Mouse (Mus musculus): ENCODE measurements around the gene Sema4b.

Sema4b gene

DNA sequence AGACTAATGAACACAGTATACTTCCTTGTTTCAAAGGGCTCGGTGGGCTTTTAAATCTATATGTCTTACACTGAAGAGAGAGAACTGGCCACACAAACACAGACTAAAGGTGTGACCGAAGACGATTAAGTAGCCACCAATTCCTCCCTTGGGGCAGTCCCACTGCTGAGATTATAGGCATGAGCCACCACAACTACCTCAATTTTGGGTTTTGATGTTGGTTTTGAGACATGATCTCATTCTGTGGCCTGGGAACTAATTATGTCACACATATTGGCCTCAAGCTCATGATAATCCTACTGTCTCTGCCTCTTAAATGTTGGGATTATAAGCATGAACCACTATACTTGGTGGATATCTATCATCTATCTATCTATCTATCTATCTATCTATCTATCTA, 9.2 kb upstream of the Sema4b start:
- no peak for DNase-seq (ENCODE audit: low spot score in 2 of 2)

DNA sequence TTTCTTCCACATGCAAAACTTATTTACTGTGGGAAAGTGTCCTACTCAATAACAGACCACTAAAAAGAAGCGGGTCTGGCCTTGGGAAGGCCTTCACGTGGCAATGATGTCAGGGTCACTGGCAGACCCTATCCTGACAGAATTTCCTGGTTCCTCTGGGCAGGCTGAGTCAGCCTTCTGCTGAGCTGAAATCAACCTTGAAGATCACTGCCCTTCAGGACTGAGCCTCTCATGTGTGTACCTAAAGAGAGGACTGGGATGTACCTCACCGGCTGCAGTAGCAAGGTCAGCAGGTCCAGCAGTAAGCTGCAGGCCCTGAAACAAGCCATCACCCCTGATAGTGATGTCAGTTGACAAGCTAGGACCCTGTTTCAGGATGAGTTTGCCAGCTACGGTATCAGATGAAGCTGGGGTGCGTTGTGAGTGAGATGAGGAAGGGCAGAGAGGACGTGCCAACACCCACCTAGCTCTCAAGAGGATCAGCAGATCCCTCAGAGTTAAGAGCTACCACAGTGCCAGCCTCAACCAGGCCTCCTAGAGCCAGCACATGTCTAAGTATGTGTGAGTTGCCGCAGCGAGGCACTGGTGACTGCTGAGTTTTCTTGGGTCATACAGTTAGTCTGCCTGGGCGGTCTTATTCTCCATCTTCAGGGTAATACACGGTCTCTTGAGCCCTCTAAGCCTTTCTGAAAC, 8.5 kb upstream of the Sema4b start:
- DNase-seq (ENCODE audit: low spot score in 2 of 2), result no peak

DNA sequence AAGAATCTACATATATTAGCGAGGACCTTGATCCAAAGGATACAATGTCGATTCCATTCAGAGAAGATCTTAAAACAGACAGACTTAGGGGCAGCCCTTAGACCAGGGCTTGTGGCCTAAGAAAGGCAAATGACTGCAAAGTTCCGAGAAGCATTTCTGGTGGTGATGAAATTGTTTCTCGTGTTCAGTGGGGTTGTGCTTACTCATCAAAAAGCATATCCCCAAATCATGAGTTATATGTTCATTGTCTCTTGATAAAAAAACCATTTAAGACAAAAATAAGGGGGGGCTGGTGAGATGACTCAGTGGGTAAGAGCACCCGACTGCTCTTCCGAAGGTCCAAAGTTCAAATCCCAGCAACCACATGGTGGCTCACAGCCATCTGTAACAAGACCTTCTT, 7.3 kb upstream of the Sema4b start:
- DNase-seq (ENCODE audit: low spot score in 2 of 2), result no peak

DNA sequence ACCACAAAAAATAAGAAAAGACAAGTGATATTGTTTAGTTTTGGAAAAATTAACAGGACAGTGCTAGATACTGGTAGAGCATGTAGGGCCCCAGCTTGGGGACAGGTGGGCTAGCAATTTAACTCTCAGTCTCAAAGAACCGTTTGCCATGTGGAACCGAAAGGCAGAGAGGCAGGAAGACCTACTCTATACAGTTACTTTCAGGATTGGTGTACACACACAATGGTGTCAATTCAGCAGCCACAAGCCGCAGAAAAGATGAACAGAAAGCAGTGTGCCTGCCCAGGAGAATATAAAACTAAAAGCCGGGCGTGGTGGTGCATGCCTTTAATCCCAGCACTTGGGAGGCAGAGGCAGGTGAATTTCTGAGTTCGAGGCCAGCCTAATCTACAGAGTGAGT, 6.9 kb upstream of the Sema4b start:
- DNase-seq (ENCODE audit: low spot score in 2 of 2), result no peak

DNA sequence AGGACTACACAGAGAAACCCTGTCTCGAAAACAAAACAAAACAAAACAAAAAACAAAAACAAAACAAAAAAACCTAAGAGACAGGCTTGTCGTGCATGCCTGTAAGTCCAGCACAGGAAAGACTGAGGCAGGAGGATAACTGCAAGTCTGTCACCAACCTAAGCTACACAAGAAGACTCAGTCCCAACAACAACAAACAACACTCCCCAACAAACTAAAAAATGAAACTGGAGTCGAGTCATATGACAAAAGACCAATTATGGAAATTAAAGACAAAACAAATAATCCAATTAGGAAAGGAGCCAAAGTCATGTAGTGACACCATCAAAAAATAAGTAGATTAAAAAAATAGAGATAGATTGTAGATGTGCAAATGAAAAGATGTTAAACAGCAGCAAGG, 6.4 kb upstream of the Sema4b start:
- no peak for DNase-seq (ENCODE audit: low spot score in 2 of 2)

DNA sequence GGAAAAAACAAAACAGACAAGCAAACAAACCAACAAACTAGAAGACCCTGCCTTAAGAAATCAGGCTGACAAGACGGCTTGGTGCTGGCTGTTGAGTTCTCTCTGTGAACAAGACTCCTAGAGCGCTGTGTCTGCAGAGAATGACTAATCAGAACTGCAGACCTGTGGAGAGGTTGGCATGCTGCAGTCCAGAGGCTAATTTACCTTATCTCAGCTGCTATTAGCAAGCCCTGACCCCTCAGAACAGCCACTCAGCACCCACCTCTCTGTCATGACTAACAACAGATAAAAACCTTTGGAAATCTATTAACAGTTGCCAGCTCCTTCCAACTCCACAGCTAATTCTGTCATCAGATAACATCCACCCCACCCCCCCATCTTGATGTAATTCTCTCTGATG, 5.6 kb upstream of the Sema4b start:
- no peak for DNase-seq (ENCODE audit: low spot score in 2 of 2)

DNA sequence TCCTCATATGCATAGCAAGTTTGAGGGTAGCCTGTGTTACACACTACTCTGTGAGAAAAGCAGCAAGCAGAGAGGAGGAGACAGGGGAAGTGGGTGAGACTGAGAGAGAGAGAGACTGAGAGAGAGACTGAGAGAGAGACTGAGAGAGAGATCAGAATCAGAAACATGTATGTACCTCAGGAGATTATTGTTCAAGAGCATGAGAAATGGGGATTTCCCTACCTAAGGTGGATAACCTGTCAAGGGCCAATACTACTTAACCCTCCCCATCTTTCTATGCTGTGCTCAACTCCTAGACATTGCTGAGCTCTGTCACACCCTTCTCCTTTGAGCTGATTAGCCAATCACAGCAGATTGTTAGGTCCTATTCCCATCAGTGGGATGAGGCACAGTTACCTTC, 4.5 kb upstream of the Sema4b start:
- no peak for DNase-seq (ENCODE audit: low spot score in 2 of 2)

DNA sequence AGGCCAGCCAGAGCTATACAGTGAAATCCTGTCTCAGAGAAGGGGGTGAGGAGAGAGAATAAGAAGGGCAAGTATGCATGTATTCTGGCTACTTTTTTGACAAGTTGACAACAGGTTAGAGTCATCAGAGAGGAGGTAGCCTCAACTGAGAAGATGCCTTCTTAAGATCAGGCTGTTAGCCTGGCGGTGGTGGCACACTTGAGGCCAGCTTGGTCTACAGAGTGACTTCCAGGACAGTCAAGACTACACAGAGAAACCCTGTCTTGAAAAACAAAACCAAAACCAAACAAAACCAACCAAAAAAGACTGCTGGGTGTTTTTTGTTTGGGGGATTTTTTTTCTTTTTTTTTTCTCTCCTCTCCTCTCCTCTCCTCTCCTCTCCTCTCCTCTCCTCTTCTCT, 3.2 kb upstream of the Sema4b start:
- DNase-seq (ENCODE audit: low spot score in 2 of 2), result no peak

DNA sequence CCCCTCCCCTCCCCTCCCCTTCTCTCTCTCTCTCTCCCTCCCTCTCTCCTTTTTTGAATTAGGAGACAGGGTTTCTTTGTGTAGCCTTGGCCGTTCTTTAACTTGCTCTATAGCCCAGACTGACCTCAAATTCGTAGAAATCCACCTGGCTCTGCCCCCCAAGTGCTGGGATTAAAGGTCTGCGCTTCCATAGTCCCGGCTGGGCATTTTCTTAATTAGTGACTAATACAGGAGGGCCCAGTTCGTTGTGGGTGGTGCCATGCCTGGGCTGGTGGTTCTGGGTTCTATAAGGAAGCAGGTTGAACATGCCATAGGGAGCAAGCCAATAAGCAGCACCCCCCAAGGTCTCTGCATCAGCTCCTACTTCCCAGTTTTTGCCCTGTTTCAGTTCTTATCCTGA, 2.7 kb upstream of the Sema4b start:
- DNase-seq (ENCODE audit: low spot score in 2 of 2), result no peak

DNA sequence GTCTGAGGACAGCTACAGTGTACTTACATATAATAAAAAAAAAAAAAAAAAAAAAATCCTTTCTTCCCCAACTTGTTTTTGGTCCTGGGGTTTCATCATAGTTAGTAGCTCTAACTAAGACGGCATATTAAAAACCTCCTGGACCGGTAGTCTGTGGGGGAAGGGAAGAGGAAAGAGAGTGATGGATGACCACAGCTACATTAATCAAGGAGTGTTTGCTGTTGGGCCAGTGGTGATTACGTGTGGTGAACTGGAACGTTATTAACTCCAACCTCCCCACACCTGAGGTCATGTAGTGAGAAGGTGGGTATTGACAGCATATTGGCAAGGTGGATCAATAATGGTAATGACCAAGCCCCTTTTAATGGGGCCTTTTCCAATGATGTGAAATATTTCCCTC, 2.1 kb upstream of the Sema4b start:
- DNase-seq (ENCODE audit: low spot score in 2 of 2), result no peak

DNA sequence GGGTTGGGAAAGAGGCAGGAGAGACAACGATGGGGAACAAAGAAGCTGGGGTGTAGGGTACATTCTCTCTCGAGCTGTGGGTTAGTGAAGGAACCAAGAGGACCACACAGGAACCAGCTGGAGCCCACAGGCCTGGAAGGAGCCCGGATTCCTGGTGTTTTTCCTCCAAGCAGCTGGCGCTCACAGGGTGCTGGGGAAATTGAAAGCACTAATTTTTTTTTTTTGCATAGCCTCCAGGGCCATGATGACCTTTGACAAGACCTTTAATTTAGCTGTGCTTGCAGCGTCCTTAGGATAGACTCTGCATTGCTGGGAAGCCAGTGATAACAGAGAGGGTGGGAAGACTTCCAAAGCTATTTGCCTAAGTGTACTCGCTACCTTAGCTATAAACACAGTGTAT, 1.7 kb upstream of the Sema4b start:
- DNase-seq (ENCODE audit: low spot score in 2 of 2), result no peak

DNA sequence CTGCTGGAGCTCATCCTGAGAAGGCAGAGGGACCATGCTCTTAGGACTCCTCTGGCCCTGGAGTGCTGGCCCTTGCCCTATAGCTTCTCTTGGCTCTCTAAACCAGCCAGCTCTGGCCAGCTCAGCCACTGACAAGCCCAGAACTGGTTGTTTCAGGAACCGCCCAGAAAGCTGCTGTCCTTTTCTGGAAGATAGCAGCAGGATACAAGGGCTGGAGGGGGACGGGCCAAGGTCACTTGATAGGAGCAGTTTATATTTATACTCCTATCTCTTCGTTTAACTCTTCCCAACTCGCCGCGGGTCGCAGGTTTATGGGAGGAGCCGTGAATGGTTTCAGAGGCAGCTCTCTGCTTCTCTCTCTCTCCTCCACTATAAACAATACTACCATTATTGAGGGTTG, 620 bp upstream of the Sema4b start:
- no peak for DNase-seq (ENCODE audit: low spot score in 2 of 2)

DNA sequence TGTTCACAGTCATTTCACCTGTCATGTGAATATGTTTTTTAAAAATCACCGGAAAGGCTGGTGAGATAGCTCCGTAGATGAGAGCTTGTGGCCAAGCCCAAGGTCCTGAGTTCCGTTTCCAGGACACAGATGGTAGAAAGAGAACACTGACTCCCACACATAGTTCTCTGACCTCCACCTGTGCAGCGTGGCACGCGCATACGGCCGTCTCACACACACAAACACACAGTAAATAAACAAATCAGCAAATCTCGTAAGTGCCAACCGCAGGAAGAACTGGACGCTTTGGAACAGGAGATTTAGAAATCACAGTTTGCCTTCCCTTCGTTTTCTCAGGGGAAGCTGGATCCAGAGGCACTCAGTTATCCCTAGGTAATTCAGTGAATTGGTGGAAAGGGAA, 860 bp downstream of the Sema4b start:
- no peak for DNase-seq (ENCODE audit: low spot score in 2 of 2)

DNA sequence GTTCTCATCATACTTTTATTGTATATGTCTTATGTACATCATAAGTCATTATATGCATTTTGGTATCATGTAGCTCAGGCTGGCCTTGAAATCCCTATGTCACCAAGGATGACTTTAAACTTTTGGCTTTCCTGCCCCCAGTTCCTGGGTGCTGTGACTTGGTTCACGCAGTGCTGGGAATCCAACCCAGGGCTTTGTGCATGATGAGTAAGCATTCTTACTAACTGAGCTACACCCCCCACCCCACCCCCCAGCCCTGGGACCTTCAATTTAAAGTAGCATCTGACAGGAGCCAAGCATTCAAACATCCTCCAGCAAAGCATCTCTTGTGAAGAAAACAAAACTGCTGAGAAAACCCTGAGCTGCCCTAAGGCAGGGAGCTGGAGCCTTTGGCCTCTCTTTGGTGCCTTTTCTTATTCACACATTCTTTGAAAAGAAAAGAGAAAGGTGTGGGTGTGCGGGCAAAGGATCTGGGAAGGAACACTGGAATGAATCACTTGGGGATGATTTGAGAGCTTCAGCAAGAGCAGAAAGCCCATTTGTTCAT, 2.0 kb downstream of the Sema4b start:
- no peak for DNase-seq (ENCODE audit: low spot score in 2 of 2)

DNA sequence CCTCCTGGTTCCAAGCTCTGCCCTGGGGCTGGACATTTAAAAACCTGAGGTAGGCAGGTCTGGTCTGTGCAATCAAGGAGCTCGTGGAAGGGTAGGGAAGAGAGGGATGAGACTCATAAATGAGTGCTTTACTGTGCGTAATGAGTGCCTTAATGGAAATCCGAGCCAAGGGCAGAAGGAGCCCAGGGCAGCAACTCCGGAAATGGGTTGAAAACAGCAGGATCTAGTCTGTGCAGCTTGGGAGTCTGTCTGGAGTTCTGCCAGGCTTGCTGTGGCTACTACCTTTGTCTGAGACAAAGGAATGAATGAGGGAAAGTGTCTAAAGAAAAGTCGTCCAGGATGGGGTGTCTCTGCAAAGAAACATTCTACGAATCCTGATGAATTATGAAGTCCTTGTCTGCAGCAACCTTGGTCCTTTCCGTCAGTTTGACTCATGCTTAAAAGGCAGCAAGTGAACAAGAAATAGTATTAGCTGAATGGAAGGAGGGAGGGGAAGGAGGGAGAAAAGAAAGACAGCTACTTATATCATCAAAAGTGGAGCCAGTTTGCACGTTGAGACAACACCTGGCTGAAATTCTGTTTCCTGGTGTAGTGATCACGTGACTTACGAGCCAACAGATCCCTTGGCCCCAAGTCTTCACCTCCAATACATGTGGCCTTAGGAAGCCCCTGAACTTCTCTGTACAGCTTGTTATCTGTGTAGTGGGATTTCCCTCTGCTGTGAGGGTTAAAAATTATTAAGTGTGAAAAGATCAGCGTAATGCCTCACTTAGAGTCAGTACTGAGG, 2.7 kb downstream of the Sema4b start:
- no peak for DNase-seq (ENCODE audit: low spot score in 2 of 2)

DNA sequence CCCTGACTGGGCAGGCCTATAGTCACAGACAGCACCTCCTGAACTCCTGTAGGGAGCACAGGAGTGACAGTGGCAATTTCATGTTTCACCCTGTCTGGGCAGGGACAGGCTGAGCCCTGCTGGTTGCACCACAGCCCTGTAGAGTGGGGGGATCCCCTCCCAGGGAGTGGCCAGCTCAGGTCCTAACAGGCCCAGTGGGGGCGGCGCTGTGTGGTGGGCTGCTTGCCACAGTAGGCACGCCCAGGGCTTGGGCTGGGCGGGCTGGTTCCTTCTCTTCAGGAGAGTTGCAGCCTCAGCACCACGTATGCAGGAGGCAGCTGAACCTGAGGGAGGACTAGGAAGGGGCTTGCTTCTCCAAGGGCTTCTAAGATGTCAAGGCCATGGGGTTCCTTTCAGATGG, 4.8 kb downstream of the Sema4b start:
- DNase-seq (ENCODE audit: low spot score in 2 of 2), result no peak

DNA sequence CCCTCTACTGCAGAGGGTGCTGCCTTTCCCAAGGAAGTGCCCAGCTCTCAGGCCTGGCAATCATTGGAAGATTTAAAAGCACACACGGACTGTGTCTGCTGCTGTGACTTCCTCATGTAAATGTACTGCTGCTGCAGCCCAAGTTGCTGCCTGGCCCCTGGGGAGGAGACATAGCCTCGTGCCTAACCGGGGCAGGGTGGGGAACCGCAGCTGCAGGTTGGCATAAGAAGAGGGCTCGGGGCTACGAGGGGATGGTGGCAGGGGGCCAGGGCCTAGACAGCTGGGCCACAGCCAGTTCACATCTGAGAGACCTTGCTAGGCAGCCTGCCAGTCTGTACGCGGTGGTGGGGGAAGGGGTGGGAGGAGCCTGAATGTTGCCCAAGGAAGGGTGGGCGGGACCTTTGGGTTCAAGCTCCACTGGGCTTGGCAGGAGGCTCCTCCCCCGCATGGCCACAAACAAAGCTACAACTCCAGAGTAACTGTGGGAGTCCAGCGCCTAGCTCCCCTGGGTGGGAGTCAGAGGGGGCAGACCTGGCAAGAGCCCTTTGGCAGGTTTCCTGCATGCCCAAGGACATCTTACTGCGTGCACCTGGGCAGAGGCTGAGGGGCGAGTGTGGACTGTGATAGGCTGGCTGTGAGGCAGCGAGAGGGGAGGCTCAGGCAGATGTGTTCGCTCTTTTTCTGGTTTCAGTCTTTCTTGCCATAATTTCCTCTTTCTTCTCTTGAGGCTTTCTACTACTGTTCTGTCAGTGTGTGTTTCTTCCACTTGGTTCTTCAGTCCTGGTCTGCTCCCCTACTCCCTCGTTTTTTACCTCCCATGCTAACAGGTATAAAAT, 5.8 kb downstream of the Sema4b start:
- peak in 1 of 2 experiments; percentile 49 for DNase-seq (ENCODE audit: low spot score in 2 of 2)

DNA sequence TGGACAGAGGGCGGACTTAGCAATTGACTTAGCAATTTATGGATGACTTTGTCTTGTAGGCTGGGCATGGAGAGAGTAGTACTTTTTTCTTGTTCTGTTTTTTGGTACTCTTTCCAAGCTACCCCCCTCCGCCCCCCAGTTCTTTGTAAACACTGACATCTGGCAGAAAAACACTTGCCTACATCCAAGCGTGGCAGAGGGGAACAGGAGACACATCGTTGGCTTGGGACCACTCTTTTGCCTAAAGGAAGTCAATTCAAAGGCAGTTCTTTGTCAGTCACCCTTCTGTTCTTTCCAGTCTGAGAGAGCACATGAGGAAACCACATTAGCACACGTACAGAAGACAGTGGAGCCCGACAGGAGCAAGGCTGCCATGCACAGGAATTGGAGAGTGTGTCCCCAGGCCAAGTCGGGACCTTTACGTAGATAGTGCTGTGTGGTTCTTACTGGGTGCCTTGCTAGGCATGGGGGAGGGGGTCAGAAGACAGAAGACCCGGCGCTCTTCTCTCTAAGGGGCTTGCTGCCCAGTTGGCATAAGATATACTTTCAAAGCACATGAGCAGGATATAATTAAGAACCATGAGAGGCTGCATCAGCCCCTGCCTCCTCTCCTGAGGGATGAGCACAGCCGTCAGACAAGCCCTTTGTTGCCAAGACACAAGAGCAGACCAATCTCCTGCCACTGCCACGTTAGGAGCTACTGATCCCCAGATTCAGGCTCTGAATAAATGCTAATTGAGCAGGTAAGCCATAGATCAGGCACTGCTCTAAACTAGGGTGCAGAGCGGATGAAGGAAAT, 7.5 kb downstream of the Sema4b start:
- DNase-seq (ENCODE audit: low spot score in 2 of 2), result no peak

DNA sequence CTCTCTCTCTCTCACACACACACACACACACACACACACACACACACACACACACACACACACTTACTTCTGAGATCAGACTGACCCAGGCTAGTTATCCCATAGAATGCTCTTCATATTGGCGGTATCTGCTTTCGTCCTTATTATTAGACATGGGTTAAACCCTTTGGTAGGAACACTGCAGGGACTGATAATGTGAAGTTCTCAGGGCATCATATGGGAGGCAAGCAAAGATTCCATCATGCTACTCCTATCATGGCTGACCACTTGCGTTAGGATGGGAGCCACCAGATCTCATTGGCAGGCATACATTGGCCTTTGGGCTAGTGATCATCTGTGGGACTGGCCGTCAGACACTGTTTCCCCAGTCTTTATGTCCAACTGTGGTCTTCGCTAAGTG, 8.5 kb downstream of the Sema4b start:
- DNase-seq (ENCODE audit: low spot score in 2 of 2), result no peak

DNA sequence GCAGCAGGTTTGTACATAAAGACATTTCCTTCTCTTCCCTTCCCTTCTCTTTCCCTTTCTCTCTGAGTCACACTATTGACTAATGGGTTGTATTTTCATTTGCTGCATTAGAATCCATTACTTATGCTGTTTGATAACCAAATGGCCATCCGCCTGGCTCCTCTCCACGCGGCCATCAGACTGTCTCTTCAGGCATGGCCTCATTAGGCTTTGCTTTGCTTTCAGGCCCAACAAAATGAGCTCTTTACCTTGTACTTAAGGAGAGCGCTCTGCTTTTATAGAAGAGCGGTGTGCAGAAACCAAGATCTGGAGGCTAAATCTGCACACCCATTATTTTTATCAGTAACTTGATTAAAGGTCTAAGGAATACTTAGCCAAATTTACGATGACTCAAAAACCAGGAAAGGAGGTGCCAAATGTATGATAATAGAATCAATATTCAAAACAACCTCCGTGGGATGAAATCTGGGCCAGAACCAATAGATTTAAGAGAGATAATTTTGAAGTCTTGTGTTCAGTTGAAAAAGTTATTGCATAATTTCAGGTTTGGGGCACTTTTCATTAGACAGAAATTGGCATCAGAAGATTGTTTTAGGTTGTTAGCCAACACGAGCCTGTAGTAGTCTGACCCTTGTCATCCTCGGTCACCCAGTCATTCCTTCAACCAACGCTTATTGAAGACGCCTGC, 9.1 kb downstream of the Sema4b start:
- DNase-seq (ENCODE audit: low spot score in 2 of 2), result no peak

DNA sequence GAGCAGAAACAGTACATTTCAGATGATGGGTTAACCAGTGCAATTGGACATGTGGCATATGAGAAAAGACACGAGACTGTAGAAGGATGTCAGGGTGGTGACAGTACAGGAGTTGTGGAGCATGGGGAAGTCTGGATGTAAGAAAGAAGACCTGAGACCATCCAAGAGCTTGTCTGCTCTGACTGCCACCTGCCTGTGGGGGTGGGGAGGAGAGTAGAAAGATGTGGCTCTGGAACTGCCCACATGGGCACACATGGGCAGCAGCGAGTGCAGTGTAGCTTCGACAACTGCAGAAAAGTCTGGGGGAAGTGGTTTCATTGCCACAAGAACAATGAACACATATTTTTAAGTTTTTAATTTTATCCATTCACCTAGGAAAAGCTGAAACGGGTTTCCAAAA, 10.7 kb downstream of the Sema4b start:
- DNase-seq (ENCODE audit: low spot score in 2 of 2), result no peak
